In genomic region chr15:99843856-99844255, GRCm38 (mm10) we compare ENCODE assay signal across 18 mouse cellular contexts.
"Had no signal": no experiment of that assay in that cellular context is flagged by ENCODE, and none has a peak within 500 bp of the region (broad histone marks: within the 10 kb centered on the region; RNA-seq: fewer than 3 reads in every experiment).

No protein-coding gene starts in this region.

- H3K36me3 ChIP-seq: midbrain, embryonic 15.5 days; stomach, embryonic 15.5 days had no signal

- H3K4me3 ChIP-seq: limb, embryonic 15.5 days; midbrain, embryonic 10.5 days; midbrain, embryonic 13.5 days; midbrain, embryonic 15.5 days; neural tube, embryonic 13.5 days; neural tube, embryonic 15.5 days; stomach, embryonic 15.5 days had no signal

- H3K9ac ChIP-seq: limb, embryonic 15.5 days; lung, embryonic 14.5 days; midbrain, embryonic 13.5 days; midbrain, embryonic 15.5 days; neural tube, embryonic 13.5 days; neural tube, embryonic 15.5 days; stomach, embryonic 15.5 days had no signal

- H3K9me3 ChIP-seq: limb, embryonic 15.5 days; midbrain, embryonic 10.5 days; midbrain, embryonic 13.5 days; midbrain, embryonic 15.5 days; neural tube, embryonic 13.5 days; neural tube, embryonic 15.5 days; stomach, embryonic 15.5 days had no signal

- H3K4me2 ChIP-seq: limb, embryonic 15.5 days; lung, embryonic 14.5 days; midbrain, embryonic 13.5 days; midbrain, embryonic 15.5 days; neural tube, embryonic 13.5 days; neural tube, embryonic 15.5 days; stomach, embryonic 15.5 days had no signal

- H3K4me1 ChIP-seq: midbrain, embryonic 15.5 days had no signal

- ATAC-seq: midbrain, embryonic 13.5 days; midbrain, embryonic 15.5 days had no signal

- H3K27ac ChIP-seq: limb, embryonic 15.5 days; midbrain, embryonic 10.5 days; midbrain, embryonic 13.5 days; midbrain, embryonic 15.5 days; neural tube, embryonic 13.5 days; neural tube, embryonic 15.5 days; stomach, embryonic 15.5 days; stomach, postnatal 0 days had no signal

- DNase-seq: lung, adult 18-20 months; lung, embryonic 14.5 days; lung, postnatal 10 days; lung, postnatal 4 days; retina, postnatal 1 day; right cerebral cortex, adult 18-20 months; right cerebral cortex, postnatal 25 days; thymus, adult 2 months; thymus, postnatal 25 days; thymus, postnatal 4 days had no signal

- H3K27me3 ChIP-seq: limb, embryonic 15.5 days; midbrain, embryonic 13.5 days; midbrain, embryonic 15.5 days; neural tube, embryonic 13.5 days; neural tube, embryonic 15.5 days; stomach, embryonic 15.5 days had no signal
